Mouse (Mus musculus) liver, embryonic 14.5 days (tissue): ENCODE measurements around the gene Gm45140.

Experiments used
- CTCF ChIP-seq: IDR thresholded peaks from 2 replicates; pipeline ENCODE4 v1.5.1; 2016; ENCODE audit warnings: antibody characterized with exemption, low read depth, control low read depth
- EP300 ChIP-seq: IDR thresholded peaks from 2 replicates; pipeline ENCODE4 v1.6.1; 2016; ENCODE audit warnings: antibody characterized with exemption, low read depth

DNA sequence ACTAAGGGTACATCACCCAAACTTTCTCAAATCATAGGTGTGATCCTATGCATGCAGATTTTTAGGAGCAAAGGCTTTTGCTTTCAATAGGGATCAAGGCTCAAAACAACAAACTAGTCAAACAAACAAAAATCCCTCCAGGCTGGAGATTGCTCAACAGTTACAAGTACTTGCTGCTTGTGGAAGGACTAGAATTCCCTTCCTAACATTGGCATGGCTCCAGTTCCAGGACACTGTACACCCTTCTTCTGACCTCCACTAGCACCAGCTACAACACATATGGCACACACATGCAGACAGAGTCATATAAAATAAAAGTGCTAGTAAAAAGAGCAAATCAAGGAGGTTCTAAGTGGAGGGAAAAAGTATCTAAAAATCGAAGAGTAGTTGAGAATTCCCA is 11.2 kb upstream of the Gm45140 start:
- no peak for TF ChIP-seq CTCF
- no peak for TF ChIP-seq EP300
